Mouse (Mus musculus) testis, adult 2 months (tissue): ENCODE data around the gene Jag1.

ENCODE experiments used
- CTCF ChIP-seq: fragments of 200-500 bp; IDR thresholded peaks from 2 replicates; pipeline ENCODE4 v1.5.1; 2012; ENCODE audit warnings: low read depth, mild to moderate bottlenecking, inconsistent platforms, low read length, moderate library complexity; ENCODE audit not compliant: control insufficient read depth, insufficient read depth, insufficient replicate concordance
- POLR2A ChIP-seq: fragments of 200-500 bp; IDR thresholded peaks from 2 replicates; pipeline ENCODE4 v1.6.1; 2012; ENCODE audit warnings: low read depth, mild to moderate bottlenecking, inconsistent platforms, low read length, moderate library complexity; ENCODE audit not compliant: control insufficient read depth

DNA sequence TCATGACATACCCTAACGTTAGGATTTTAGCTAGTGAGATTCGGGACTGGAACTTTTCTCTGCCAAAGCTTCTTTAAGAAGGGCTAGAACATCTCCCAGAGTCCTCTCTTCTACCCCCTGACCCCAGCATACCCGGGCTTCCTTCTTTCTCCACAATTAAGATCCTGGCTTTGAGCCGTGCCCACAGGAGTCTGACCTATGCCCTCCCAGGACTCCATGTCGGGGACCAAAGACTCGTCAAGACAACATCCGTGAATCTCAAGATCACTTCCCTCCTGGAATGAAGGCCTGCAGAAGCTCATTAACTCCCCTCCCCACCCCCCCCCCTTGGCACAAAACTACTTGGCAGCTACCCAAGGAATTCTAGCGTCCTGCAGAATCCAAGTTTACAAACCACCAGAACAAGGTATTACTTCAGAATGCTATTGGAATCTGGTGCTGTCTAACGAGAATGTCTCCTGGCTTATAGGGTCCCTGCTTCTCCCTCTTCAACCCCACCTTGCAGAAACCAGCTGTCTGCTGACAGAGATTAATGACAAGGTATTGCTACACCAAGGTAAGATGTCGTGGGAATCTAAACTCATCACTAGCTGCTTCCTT lies 36.6 kb downstream of the Jag1 start:
- TF ChIP-seq CTCF = no peak
- TF ChIP-seq POLR2A = no peak
